Mouse (Mus musculus) CD8-positive naive resting alpha-beta T cell, adult 57 days (primary cell): ENCODE measurements around the gene Fermt1. TPM values are rescaled to one million over a fixed set of nuclear protein-coding genes. Genes with fewer than 3 reads are reported as not detected.

ENCODE experiments used
- total RNA-seq: library from RNA; stranded (reverse); gene quantifications from one replicate; pipeline ENCODE4 v1.2.4, GENCODE M21; 2023

Fermt1 gene
- total RNA-seq = not detected

DNA sequence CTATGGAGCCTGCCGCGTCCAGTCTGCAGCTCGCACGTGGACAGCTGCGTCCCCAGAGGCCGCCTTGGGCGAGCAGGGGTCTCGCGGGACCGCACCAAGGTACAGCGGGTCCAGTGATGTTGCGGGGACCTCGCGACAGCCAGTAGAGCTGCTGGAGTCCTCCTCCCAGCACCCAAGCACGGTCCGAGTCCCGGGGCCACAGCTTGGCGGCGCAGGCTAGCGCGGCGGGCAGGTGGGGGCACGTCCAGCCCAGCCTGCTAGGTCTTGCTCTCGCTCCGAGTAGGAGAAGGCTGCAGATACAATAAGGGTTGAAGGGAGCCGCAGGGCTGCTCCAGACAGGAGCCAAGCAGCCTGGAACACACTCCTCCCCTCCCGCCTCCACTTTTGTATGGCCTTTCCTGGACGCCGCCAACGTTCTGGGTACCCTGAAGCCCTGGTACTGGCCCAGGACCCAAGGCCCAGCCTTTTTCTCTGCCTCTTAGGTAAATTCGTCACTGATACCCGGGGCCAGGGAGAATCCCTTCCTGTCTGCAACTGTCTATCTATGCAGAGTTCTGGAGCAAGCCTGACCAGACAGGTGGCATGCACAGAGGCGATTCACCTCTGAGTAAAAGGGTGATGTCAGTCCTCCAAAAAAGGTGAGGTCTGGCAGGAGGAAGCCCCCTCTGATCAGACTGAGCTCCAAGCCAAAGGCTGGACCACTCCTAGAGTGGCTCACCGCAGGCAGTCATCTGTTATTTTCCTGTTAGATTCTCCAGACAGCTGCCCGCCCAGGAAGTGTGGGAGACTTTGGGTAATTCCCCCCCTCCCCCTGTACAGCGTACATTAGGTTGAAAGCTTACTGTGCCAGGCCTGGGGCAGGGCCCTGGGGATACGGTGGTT lies at the start of gene Fermt1:
TSS of gene Fermt1 (minus strand) at position 581 of the 882 bp plus-strand sequence.

GRCm38 (mm10) chr2:132880844-132881645 lies 64.7 kb downstream of the Fermt1 start, which contains the start of gene Lrrn4:
Gene Lrrn4, minus strand, starts transcription at chr2:132880891.

Other genes starting within 250 kb of the Fermt1 start
- not detected for gene Chgb, start 164.6 kb downstream of the Fermt1 start, total RNA-seq
- gene Trmt6, start 129.9 kb downstream of the Fermt1 start, total RNA-seq = 38.1 TPM
- gene Mcm8, start 129.8 kb downstream of the Fermt1 start, total RNA-seq = 3.8 TPM
- gene Crls1, start 99.2 kb downstream of the Fermt1 start, total RNA-seq = 9.8 TPM
- 0.12 TPM for gene Lrrn4, start 65.0 kb downstream of the Fermt1 start, total RNA-seq